In genomic region chr1:151227506-151227905, GRCm38 (mm10) we compare ENCODE assay signal across 26 mouse cellular contexts. TPM values are rescaled to one million over a fixed set of nuclear protein-coding genes. Genes with fewer than 3 reads are reported as not detected.
"Had no signal": no experiment of that assay in that cellular context is flagged by ENCODE, and none has a peak within 500 bp of the region (broad histone marks: within the 10 kb centered on the region; RNA-seq: fewer than 3 reads in every experiment).

No protein-coding gene starts in this region.

- DNase-seq: gastrocnemius, adult 2 months; gastrocnemius, postnatal 10 days; gastrocnemius, postnatal 25 days; heart, adult 18-20 months; heart, postnatal 10 days; heart, postnatal 4 days; kidney, adult 18-20 months; kidney, adult 8-10 months; kidney, postnatal 10 days; kidney, postnatal 25 days; kidney, postnatal 4 days; layer of hippocampus, adult 9-11 months; liver; liver, embryonic 13.5 days had no signal

- ATAC-seq: hindbrain, embryonic 16.5 days; inflammation-experienced regulatory T-cells, adult 6 months; intestine, embryonic 15.5 days; intestine, postnatal 0 days had no signal

RNA-seq across cellular contexts. Expression of gene Gm47996, which starts 17.6 kb away (rescaled TPM):
- total RNA-seq: gastrocnemius, postnatal 10 days; gastrocnemius, postnatal 4 days; heart, adult 18-20 months; heart, adult 8-10 months; heart, postnatal 10 days; heart, postnatal 4 days; layer of hippocampus, adult 18-20 months; layer of hippocampus, adult 8-10 months; layer of hippocampus, postnatal 14 days; left cerebral cortex, adult 2 months; left cerebral cortex, postnatal 14 days; left cerebral cortex, postnatal 36 days had no signal

RNA-seq across cellular contexts. Expression of gene 3110040M04Rik, which starts 23.6 kb away (rescaled TPM):
- total RNA-seq: gastrocnemius, postnatal 10 days; gastrocnemius, postnatal 25 days; gastrocnemius, postnatal 4 days; heart, adult 18-20 months; heart, adult 8-10 months; heart, postnatal 10 days; heart, postnatal 4 days; layer of hippocampus, adult 18-20 months; layer of hippocampus, adult 8-10 months; layer of hippocampus, postnatal 14 days; left cerebral cortex, adult 2 months; left cerebral cortex, postnatal 14 days; left cerebral cortex, postnatal 36 days had no signal

RNA-seq across cellular contexts. Expression of gene Gm47995, which starts 29.3 kb away (rescaled TPM):
- total RNA-seq: gastrocnemius, adult 2 months; gastrocnemius, postnatal 10 days; gastrocnemius, postnatal 25 days; gastrocnemius, postnatal 4 days; heart, adult 18-20 months; heart, adult 8-10 months; heart, postnatal 10 days; heart, postnatal 4 days; layer of hippocampus, adult 18-20 months; layer of hippocampus, adult 8-10 months; layer of hippocampus, postnatal 14 days; left cerebral cortex, adult 2 months; left cerebral cortex, postnatal 14 days; left cerebral cortex, postnatal 36 days had no signal

RNA-seq across cellular contexts. Expression of gene Gm8947, which starts 35.3 kb away (rescaled TPM):
- total RNA-seq: gastrocnemius, postnatal 10 days; gastrocnemius, postnatal 4 days; heart, adult 18-20 months; heart, adult 8-10 months; heart, postnatal 10 days; layer of hippocampus, adult 18-20 months; layer of hippocampus, adult 8-10 months; layer of hippocampus, postnatal 14 days; left cerebral cortex, adult 2 months; left cerebral cortex, postnatal 14 days; left cerebral cortex, postnatal 36 days had no signal

RNA-seq across cellular contexts. Expression of gene Gm47985, which starts 45.2 kb away (rescaled TPM):
- total RNA-seq: gastrocnemius, adult 2 months; gastrocnemius, postnatal 25 days; layer of hippocampus, adult 18-20 months; layer of hippocampus, postnatal 14 days; left cerebral cortex, adult 2 months; left cerebral cortex, postnatal 14 days; left cerebral cortex, postnatal 36 days had no signal
